Mouse (Mus musculus): ENCODE data around the gene Zfp324. TPM values are rescaled to one million over a fixed set of nuclear protein-coding genes. Genes with fewer than 3 reads are reported as not detected.

Gene Zfp324
- polyA plus RNA-seq, 1 experiment = 16.1 TPM

DNA sequence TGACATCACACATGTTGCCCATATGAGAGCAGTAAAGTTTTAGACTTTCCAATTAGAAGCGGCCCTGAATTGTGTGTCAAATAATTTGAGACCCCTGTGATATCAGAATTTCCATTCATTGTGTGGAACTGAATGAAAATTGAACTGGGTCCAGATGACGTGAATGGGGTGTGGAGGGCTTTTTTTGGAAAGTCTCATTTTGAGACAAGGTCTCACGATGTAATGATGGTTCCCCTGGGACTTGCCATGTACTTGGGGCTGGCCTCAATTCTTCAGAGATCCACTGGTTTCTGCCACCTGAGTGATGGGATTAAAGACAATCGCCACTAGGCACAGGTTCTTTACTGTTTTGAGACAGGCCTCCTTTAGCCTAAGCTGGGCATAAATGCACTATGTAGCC, 25.0 kb upstream of the Zfp324 start:
- TF ChIP-seq CTCF (IDR thresholded peaks at IDR 0.05; ENCODE audit: borderline replicate concordance, extremely low read depth, insufficient read depth, insufficient read length) (no peak), POLR2A (IDR thresholded peaks at IDR 0.05; ENCODE audit: borderline replicate concordance, extremely low read depth, insufficient read depth, insufficient read length, poor library complexity, severe bottlenecking) (no peak)
- no peak for DNase-seq (ENCODE audit: low read depth)

DNA sequence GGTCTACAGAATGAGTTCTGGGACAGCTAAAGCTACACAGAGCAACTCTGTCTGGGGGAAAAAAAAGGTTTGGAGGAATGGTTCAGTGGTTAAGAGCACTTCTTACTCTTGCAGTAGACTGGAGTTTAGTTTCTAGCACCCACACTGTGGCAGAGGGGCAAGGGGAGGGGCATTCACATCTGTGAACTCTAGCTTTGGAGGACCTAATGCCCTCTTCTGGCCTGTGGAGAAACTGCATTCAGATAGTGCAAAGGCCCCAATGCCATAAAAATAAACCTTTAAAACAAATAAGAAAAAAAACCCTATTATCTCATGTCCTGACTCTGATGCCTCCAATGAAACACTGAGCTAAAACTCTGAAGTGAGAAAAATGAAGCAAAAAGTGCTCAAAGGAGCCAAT, 22.1 kb upstream of the Zfp324 start:
- TF ChIP-seq CTCF (IDR thresholded peaks at IDR 0.05; ENCODE audit: borderline replicate concordance, extremely low read depth, insufficient read depth, insufficient read length) (peak; percentile 42; the same call in 1 of the 2 replicates), POLR2A (IDR thresholded peaks at IDR 0.05; ENCODE audit: borderline replicate concordance, extremely low read depth, insufficient read depth, insufficient read length, poor library complexity, severe bottlenecking) (no peak)
- DNase-seq (ENCODE audit: low read depth) = no peak

DNA sequence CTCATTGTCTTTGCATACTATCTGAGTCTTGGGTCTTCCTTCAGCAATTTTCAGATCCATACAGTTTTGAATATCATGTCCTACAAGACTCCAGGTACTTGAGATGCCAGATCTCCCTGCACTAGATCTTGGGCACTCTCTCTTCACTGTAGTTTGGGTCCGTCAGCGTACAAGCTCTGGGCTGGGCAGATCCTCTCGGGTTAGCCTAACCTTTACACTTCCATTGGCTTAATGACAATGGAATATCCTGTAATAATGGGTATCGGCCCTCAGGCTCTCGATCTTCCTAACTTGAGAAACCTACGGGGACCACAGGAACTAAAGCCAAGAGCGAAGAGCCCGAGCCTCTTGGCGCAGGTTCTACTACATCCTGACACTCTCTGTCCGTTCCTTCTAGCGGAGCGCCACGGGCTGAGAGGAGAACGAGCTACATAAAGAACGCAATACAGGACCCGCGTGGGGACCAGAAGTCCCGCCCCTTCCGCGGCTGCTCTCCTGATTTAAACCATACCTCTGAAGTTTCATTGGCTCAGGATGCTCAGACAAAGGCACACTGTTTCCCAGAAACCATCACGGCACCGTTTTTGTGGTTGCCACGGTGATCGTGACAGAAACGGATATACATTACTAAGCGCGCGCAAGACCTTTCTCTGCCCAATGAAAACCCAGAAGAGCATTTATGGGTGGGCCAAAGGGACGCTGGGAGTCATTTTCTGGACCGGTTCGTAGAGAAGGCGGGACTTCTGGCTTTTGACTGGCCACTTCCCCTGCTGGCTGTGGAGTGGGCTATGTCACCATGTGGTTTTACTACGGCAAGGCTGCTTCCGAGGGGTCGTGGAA, 16.4 kb upstream of the Zfp324 start:
- DNase-seq (ENCODE audit: low read depth) = peak; percentile 99
- TF ChIP-seq CTCF (IDR thresholded peaks at IDR 0.05; ENCODE audit: borderline replicate concordance, extremely low read depth, insufficient read depth, insufficient read length) = no peak
- TF ChIP-seq POLR2A (IDR thresholded peaks at IDR 0.05; ENCODE audit: borderline replicate concordance, extremely low read depth, insufficient read depth, insufficient read length, poor library complexity, severe bottlenecking) = peak; percentile 73; the same call in 1 of the 2 replicates

DNA sequence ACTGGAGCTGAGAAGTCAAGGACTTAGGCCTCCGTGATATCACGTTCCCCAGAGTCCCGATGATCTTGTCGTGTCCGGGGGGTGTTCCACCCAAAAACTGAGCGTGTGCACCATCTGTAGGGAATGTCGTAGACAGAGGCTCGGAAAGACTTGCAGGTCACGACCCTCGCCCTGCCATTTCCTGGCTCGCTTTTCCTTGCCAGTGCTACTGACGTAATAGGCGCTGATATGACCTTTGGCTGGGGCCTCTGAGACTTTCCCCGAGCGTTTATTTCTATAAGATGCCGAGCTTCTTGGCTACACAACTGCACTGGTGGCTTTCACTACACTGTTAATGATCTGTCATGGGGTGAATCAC, 15.8 kb upstream of the Zfp324 start:
- DNase-seq (ENCODE audit: low read depth) = no peak
- TF ChIP-seq POLR2A (IDR thresholded peaks at IDR 0.05; ENCODE audit: borderline replicate concordance, extremely low read depth, insufficient read depth, insufficient read length, poor library complexity, severe bottlenecking) (no peak), CTCF (IDR thresholded peaks at IDR 0.05; ENCODE audit: borderline replicate concordance, extremely low read depth, insufficient read depth, insufficient read length) (no peak)

- TF ChIP-seq CTCF (IDR thresholded peaks at IDR 0.05; ENCODE audit: borderline replicate concordance, extremely low read depth, insufficient read depth, insufficient read length) = no peak
- TF ChIP-seq POLR2A (IDR thresholded peaks at IDR 0.05; ENCODE audit: borderline replicate concordance, extremely low read depth, insufficient read depth, insufficient read length, poor library complexity, severe bottlenecking) = no peak
- DNase-seq (ENCODE audit: low read depth) = no peak
Observed at GRCm38 (mm10) chr7:12954896-12955295, 10.7 kb upstream of the Zfp324 start.

DNA sequence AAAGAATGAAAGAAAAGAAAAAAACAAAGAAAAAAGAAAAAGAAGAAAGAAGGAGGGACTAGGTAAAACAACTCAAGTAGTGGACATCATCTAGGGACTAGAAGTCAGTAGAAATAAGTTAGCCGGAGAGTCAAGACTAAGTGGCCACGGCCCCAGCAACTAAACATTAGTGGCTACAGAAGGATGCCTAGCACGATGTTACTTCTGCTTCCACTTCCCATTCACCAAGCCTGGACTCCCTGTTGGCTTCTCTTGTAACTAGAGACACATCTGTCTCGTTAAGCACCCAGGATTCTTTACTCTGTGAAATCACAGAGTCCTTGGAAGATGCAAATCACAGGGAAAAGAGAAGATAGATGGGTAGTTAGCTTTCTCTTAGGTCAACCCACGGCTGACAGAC, 8.1 kb upstream of the Zfp324 start:
- no peak for DNase-seq (ENCODE audit: low read depth)

GRCm38 (mm10) chr7:12958948-12959347, 6.7 kb upstream of the Zfp324 start:
- DNase-seq (ENCODE audit: low read depth) = no peak
- TF ChIP-seq POLR2A (IDR thresholded peaks at IDR 0.05; ENCODE audit: borderline replicate concordance, extremely low read depth, insufficient read depth, insufficient read length, poor library complexity, severe bottlenecking) (no peak), CTCF (IDR thresholded peaks at IDR 0.05; ENCODE audit: borderline replicate concordance, extremely low read depth, insufficient read depth, insufficient read length) (no peak)

More for the DNA sequence above, 8.1 kb upstream of the Zfp324 start:
- TF ChIP-seq POLR2A (IDR thresholded peaks at IDR 0.05; ENCODE audit: borderline replicate concordance, extremely low read depth, insufficient read depth, insufficient read length, poor library complexity, severe bottlenecking) (no peak), CTCF (IDR thresholded peaks at IDR 0.05; ENCODE audit: borderline replicate concordance, extremely low read depth, insufficient read depth, insufficient read length) (no peak)

DNA sequence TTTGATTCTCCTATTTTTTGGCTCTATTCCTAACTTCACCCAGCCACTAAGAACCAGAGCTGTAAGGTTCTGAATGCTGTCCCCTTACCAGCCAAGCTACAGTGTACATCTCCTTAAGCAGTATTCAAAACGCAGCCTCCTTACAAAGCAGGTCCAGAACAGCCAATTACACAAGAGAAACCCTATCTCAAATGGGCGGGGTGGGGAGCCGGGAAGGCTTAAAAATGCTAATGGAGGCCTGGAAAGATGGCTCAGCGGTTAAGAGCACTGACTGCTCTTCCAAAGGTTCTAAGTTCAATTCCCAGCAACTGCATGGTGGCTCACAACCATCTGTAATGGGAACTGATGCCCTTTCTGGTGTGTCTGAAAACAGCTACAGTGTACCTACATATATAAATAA, 5.9 kb upstream of the Zfp324 start:
- TF ChIP-seq CTCF (IDR thresholded peaks at IDR 0.05; ENCODE audit: borderline replicate concordance, extremely low read depth, insufficient read depth, insufficient read length) (no peak), POLR2A (IDR thresholded peaks at IDR 0.05; ENCODE audit: borderline replicate concordance, extremely low read depth, insufficient read depth, insufficient read length, poor library complexity, severe bottlenecking) (no peak)
- no peak for DNase-seq (ENCODE audit: low read depth)

- peak; percentile 96 for DNase-seq (ENCODE audit: low read depth)
- TF ChIP-seq CTCF (IDR thresholded peaks at IDR 0.05; ENCODE audit: borderline replicate concordance, extremely low read depth, insufficient read depth, insufficient read length) = no peak
- TF ChIP-seq POLR2A (IDR thresholded peaks at IDR 0.05; ENCODE audit: borderline replicate concordance, extremely low read depth, insufficient read depth, insufficient read length, poor library complexity, severe bottlenecking) = no peak; the same call in 1 of the 2 replicates
Observed at GRCm38 (mm10) chr7:12961511-12962141, 4.0 kb upstream of the Zfp324 start.

DNA sequence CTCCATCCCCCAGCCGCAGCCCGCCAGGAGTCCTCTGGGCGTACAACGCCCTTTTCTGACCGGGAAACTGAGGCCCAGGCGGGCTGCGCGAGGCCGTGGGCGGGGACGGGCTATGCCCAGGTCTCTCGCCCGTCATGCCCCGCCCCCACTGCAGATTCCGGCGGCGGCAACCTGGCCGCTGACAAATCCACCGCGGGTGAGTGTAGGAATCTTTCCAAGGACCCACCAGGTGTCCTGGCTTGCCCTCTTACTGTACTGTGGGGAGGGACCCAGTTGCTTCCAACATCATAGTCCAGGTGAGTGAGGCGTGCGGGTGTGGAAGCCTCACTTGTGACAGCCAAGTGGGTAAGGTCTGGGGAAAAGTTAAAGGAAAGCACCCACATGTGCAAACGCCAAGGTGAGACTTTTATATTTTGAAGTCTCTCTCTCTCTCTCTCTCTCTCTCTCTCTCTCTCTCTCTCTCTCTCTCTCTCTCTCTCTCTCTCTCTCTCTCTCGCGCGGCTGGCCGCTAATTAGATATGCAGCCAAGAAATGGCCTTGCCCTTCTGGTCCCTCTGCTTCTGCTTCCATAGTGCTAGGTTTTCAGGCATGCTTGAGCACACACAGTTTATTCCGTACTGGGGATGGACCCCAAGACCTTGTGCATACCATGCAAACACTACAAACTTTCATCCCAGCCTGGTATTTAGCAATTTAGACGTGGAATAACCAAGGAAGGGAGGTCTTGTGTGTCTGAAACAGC, 637 bp downstream of the Zfp324 start:
- TF ChIP-seq POLR2A (IDR thresholded peaks at IDR 0.05; ENCODE audit: borderline replicate concordance, extremely low read depth, insufficient read depth, insufficient read length, poor library complexity, severe bottlenecking) = no peak
- no peak for TF ChIP-seq CTCF (IDR thresholded peaks at IDR 0.05; ENCODE audit: borderline replicate concordance, extremely low read depth, insufficient read depth, insufficient read length)
- DNase-seq (ENCODE audit: low read depth) = peak; percentile 31

DNA sequence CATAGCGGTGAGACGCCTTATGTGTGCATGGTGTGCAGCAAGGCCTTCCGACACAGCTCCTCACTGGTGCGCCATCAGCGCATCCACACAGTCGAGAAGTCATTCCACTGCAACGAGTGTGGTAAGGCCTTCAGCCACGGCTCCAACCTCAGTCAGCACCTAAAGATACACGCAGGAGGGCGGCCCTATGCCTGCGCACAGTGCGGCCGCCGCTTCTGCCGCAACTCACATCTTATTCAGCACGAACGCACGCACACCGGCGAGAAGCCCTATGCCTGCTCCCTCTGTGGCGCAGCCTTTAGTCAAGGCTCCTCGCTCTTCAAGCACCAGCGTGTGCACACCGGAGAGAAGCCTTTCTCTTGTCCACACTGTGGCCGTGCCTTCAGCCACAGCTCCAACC, 5.3 kb downstream of the Zfp324 start:
- no peak for TF ChIP-seq CTCF (IDR thresholded peaks at IDR 0.05; ENCODE audit: borderline replicate concordance, extremely low read depth, insufficient read depth, insufficient read length)
- no peak for TF ChIP-seq POLR2A (IDR thresholded peaks at IDR 0.05; ENCODE audit: borderline replicate concordance, extremely low read depth, insufficient read depth, insufficient read length, poor library complexity, severe bottlenecking)
- DNase-seq (ENCODE audit: low read depth) = no peak

Measured in brain, embryonic 14.5 days (tissue).